Mouse (Mus musculus) MEL (cell line): ENCODE data around the gene Timm10b. TPM values are rescaled to one million over a fixed set of nuclear protein-coding genes. Genes with fewer than 3 reads are reported as not detected.

Source experiments
- DNase-seq: peaks from one replicate; pipeline ENCODE4 v3.0.0; 2011; ENCODE audit warnings: low read depth, low spot score
- H3K27ac ChIP-seq: 2 replicates; pipeline ENCODE4 v1.5.1; 2012; ENCODE audit warnings: low read depth, mild to moderate bottlenecking, control low read depth, low read length, moderate library complexity; ENCODE audit not compliant: control insufficient read depth
- H3K27me3 ChIP-seq, 2 experiments: fragments of 150-350 bp in 1 of 2; sonication (generic) in 1 of 2; 2 replicates each; pipeline ENCODE4 v1.6.1; 2012; ENCODE audit warnings: low read length in 2 of 2, mild to moderate bottlenecking in 2 of 2, improper control_type of control experiment in 1 of 2, moderate library complexity in 1 of 2; ENCODE audit not compliant: insufficient read depth in 2 of 2, control insufficient read depth in 1 of 2
- H3K36me3 ChIP-seq, 2 experiments: 2 replicates each; pipeline ENCODE4 v1.6.1; 2012 to 2014; ENCODE audit warnings: low read length in 2 of 2, improper control_type of control experiment in 1 of 2, inconsistent platforms in 1 of 2, mild to moderate bottlenecking in 1 of 2; ENCODE audit not compliant: insufficient read depth in 2 of 2, control insufficient read depth in 1 of 2
- H3K4me1 ChIP-seq, 2 experiments: fragments of 150-350 bp in 1 of 2; sonication (generic) in 1 of 2; 2 replicates each; pipeline ENCODE4 v1.6.1; 2012; ENCODE audit warnings: low read length in 2 of 2, improper control_type of control experiment in 1 of 2, mild to moderate bottlenecking in 1 of 2; ENCODE audit not compliant: insufficient read depth in 2 of 2, control insufficient read depth in 1 of 2
- H3K4me3 ChIP-seq, 2 experiments: fragments of 150-350 bp in 1 of 2; sonication (generic) in 1 of 2; 2 replicates each; pipeline ENCODE4 v1.5.1; 2012; ENCODE audit warnings: low read depth in 2 of 2, low read length in 2 of 2, mild to moderate bottlenecking in 2 of 2, moderate library complexity in 2 of 2, control low read depth in 1 of 2, improper control_type of control experiment in 1 of 2; ENCODE audit not compliant: control insufficient read depth in 1 of 2, insufficient read depth in 1 of 2
- H3K79me2 ChIP-seq: 2 replicates; pipeline ENCODE4 v1.6.1; 2012; ENCODE audit warnings: mild to moderate bottlenecking, low read length, moderate library complexity; ENCODE audit not compliant: control insufficient read depth, poor library complexity, insufficient read depth
- H3K9ac ChIP-seq: 2 replicates; pipeline ENCODE4 v1.6.1; 2012; ENCODE audit warnings: low read depth, mild to moderate bottlenecking, control low read depth, low read length, moderate library complexity; ENCODE audit not compliant: control insufficient read depth, poor library complexity, severe bottlenecking
- H3K9me3 ChIP-seq: fragments of 150-350 bp; sonication (generic); replicated peaks from 2 replicates; pipeline ENCODE4 v1.6.1; 2012; ENCODE audit warnings: mild to moderate bottlenecking, low read length, improper control_type of control experiment, moderate library complexity; ENCODE audit not compliant: insufficient read depth
- CHD2 ChIP-seq: IDR thresholded peaks from 2 replicates; pipeline ENCODE4 v1.6.1; 2011; ENCODE audit warnings: low read length, improper control_type of control experiment
- E2F4 ChIP-seq: IDR thresholded peaks from 2 replicates; pipeline ENCODE4 v1.6.1; 2011; ENCODE audit warnings: low read depth, low read length, improper control_type of control experiment, borderline replicate concordance
- ELF1 ChIP-seq: IDR thresholded peaks from 2 replicates; pipeline ENCODE4 v1.6.1; 2014; ENCODE audit warnings: low read depth, mild to moderate bottlenecking, inconsistent platforms, low read length, improper control_type of control experiment, moderate library complexity
- EP300 ChIP-seq, 2 experiments: IDR thresholded peaks; 2 replicates each; pipeline ENCODE4 v1.6.1; 2011; ENCODE audit warnings: improper control_type of control experiment in 2 of 2, low read length in 2 of 2, low read depth in 1 of 2, mild to moderate bottlenecking in 1 of 2
- ETS1 ChIP-seq: IDR thresholded peaks from 2 replicates; pipeline ENCODE4 v1.6.1; 2012; ENCODE audit warnings: low read depth, mild to moderate bottlenecking, inconsistent platforms, low read length, improper control_type of control experiment, moderate library complexity
- GATA1 ChIP-seq: IDR thresholded peaks from 2 replicates; pipeline ENCODE4 v1.6.1; 2011; ENCODE audit warnings: low read depth, low read length, improper control_type of control experiment
- HCFC1 ChIP-seq: IDR thresholded peaks from 2 replicates; pipeline ENCODE4 v1.6.1; 2012; ENCODE audit warnings: low read depth, mild to moderate bottlenecking, inconsistent platforms, low read length, improper control_type of control experiment, moderate library complexity
- JUND ChIP-seq: IDR thresholded peaks from 2 replicates; pipeline ENCODE4 v1.6.1; 2011; ENCODE audit warnings: low read depth, mild to moderate bottlenecking, improper control_type of control experiment, low read length
- MAFK ChIP-seq: IDR thresholded peaks from 2 replicates; pipeline ENCODE4 v1.6.1; 2011; ENCODE audit warnings: low read depth, mild to moderate bottlenecking, low read length, improper control_type of control experiment, borderline replicate concordance
- MAZ ChIP-seq: IDR thresholded peaks from 2 replicates; pipeline ENCODE4 v1.6.1; 2012; ENCODE audit warnings: low read depth, mild to moderate bottlenecking, inconsistent platforms, low read length, improper control_type of control experiment
- MXI1 ChIP-seq: IDR thresholded peaks from 2 replicates; pipeline ENCODE4 v1.6.1; 2011; ENCODE audit warnings: mild to moderate bottlenecking, low read depth, low read length, improper control_type of control experiment
- MYB ChIP-seq: IDR thresholded peaks from 2 replicates; pipeline ENCODE4 v1.6.1; 2011; ENCODE audit warnings: mild to moderate bottlenecking, low read depth, low read length, improper control_type of control experiment
- NELFE ChIP-seq: IDR thresholded peaks from 2 replicates; pipeline ENCODE4 v1.6.1; 2011; ENCODE audit warnings: low read depth, low read length, improper control_type of control experiment
- NRF1 ChIP-seq: IDR thresholded peaks from 2 replicates; pipeline ENCODE4 v1.6.1; 2014; ENCODE audit warnings: low read depth, mild to moderate bottlenecking, inconsistent platforms, low read length, improper control_type of control experiment, moderate library complexity; ENCODE audit not compliant: poor library complexity, insufficient read depth, severe bottlenecking
- POLR2A ChIP-seq, 2 experiments: IDR thresholded peaks; 2 replicates each; pipeline ENCODE4 v1.6.1; 2011 to 2012; ENCODE audit warnings: low read length in 2 of 2, mild to moderate bottlenecking in 2 of 2, control low read depth in 1 of 2, improper control_type of control experiment in 1 of 2, low read depth in 1 of 2, moderate library complexity in 1 of 2; ENCODE audit not compliant: control insufficient read depth in 1 of 2, insufficient read depth in 1 of 2, poor library complexity in 1 of 2
- POLR2AphosphoS2 ChIP-seq: IDR thresholded peaks from 2 replicates; pipeline ENCODE4 v1.6.1; 2011; ENCODE audit warnings: low read length, improper control_type of control experiment
- POLR2AphosphoS5 ChIP-seq: IDR thresholded peaks from 2 replicates; pipeline ENCODE4 v1.6.1; 2012; ENCODE audit warnings: low read depth, borderline replicate concordance, mild to moderate bottlenecking, inconsistent platforms, low read length, moderate library complexity, mixed read lengths
- RAD21 ChIP-seq: IDR thresholded peaks from 2 replicates; pipeline ENCODE4 v1.6.1; 2011; ENCODE audit warnings: mild to moderate bottlenecking, low read depth, low read length, improper control_type of control experiment
- RCOR1 ChIP-seq: IDR thresholded peaks from 2 replicates; pipeline ENCODE4 v1.6.1; 2012; ENCODE audit warnings: low read depth, mild to moderate bottlenecking, inconsistent platforms, low read length, improper control_type of control experiment
- TAL1 ChIP-seq: IDR thresholded peaks from 2 replicates; pipeline ENCODE4 v1.6.1; 2012; ENCODE audit warnings: mild to moderate bottlenecking, inconsistent platforms, low read length, moderate library complexity, mixed read lengths
- UBTF ChIP-seq: IDR thresholded peaks from 2 replicates; pipeline ENCODE4 v1.6.1; 2012; ENCODE audit warnings: low read depth, mild to moderate bottlenecking, inconsistent platforms, low read length, improper control_type of control experiment, moderate library complexity, borderline replicate concordance; ENCODE audit not compliant: insufficient read depth
- USF1 ChIP-seq: IDR thresholded peaks from 2 replicates; pipeline ENCODE4 v1.6.1; 2014; ENCODE audit warnings: low read depth, mild to moderate bottlenecking, inconsistent platforms, low read length, improper control_type of control experiment, moderate library complexity
- ZNF384 ChIP-seq: IDR thresholded peaks from 2 replicates; pipeline ENCODE4 v1.6.1; 2012; ENCODE audit warnings: low read depth, mild to moderate bottlenecking, inconsistent platforms, low read length, improper control_type of control experiment
- polyA plus RNA-seq, 2 experiments: library from polyadenylated mRNA; stranded (reverse) in 1 of 2; unstranded in 1 of 2; fragments of >175 nt in 1 of 2; fragments of >200 nt in 1 of 2; gene quantifications; 2 replicates each; pipeline versions ENCODE4 v1.2.1 to v1.2.4; 2012; ENCODE audit warnings: low replicate concordance in 2 of 2, low read depth in 1 of 2; ENCODE audit not compliant: insufficient read length in 2 of 2, insufficient read depth in 1 of 2, missing spikeins in 1 of 2
- total RNA-seq: library from RNA; depleted of rRNA; stranded (reverse); fragments of 300-350 nt; gene quantifications from 2 replicates; pipeline ENCODE4 v1.2.3, GENCODE M21; 2012

Gene Timm10b
- total and polyA plus RNA-seq, 3 experiments: 103 to 135 TPM; not detected in 1

GRCm38 (mm10) chr7:105634272-105634920 lies 5.5 kb upstream of the Timm10b start:
- Histone ChIP-seq H3K27me3 (no peaks in the 10 kb centered on the region), H3K36me3 (peaks cover 0 to 11% of the 10 kb centered on the region in 2 experiments; a peak in 2 of 4 replicates), H3K4me1 (peaks cover 3 to 14% of the 10 kb centered on the region in 2 experiments), H3K9me3 (no peaks in the 10 kb centered on the region), H3K9ac (peak overlapping the region; percentile 83)
- TF ChIP-seq ETS1 (no peak), CHD2 (no peak), HCFC1 (peak; percentile 43; the same call in 1 of the 2 replicates), TAL1 (no peak), ZNF384 (no peak), GATA1 (peak; percentile 29; the same call in 1 of the 2 replicates), UBTF (no peak), ELF1 (no peak), EP300 (IDR thresholded peaks at IDR 0.05; ENCODE audit: low read depth in 1 of 2, low read length in 2 of 2) (peak in 1 of 2 experiments; percentile 36; a peak in 1 of 4 replicates), RAD21 (no peak), MAFK (no peak), USF1 (no peak), MXI1 (no peak; the same call in 1 of the 2 replicates), POLR2A (IDR thresholded peaks at IDR 0.05; ENCODE audit: control insufficient read depth in 1 of 2, insufficient read depth in 1 of 2, low read depth in 1 of 2, low read length in 2 of 2, poor library complexity in 1 of 2) (no peak; a peak in 1 of 4 replicates), POLR2AphosphoS2 (no peak), JUND (no peak), E2F4 (no peak), MYB (no peak), MAZ (no peak)
- TF ChIP-seq, all 39 proteins: peak for 3
- peak overlapping the region; percentile 60 for H3K27ac ChIP-seq
- peak; percentile 71 for DNase-seq
- H3K79me2 ChIP-seq: peaks cover 5% of the 10 kb centered on the region
- peak overlapping the region; percentile 86 to 96 for H3K4me3 ChIP-seq

GRCm38 (mm10) chr7:105635726-105636125 lies 4.1 kb upstream of the Timm10b start:
- Histone ChIP-seq H3K4me1 (peaks cover 3 to 20% of the 10 kb centered on the region in 2 experiments), H3K9ac (no peak overlapping the region), H3K36me3 (peaks cover 0 to 14% of the 10 kb centered on the region in 2 experiments; a peak in 2 of 4 replicates), H3K4me3 (no peak overlapping the region), H3K79me2 (peaks cover 15% of the 10 kb centered on the region), H3K9me3 (no peaks in the 10 kb centered on the region), H3K27ac (no peak overlapping the region), H3K27me3 (no peaks in the 10 kb centered on the region)
- DNase-seq: no peak
- TF ChIP-seq NRF1 (no peak), NELFE (no peak), USF1 (no peak), ELF1 (no peak), UBTF (no peak), POLR2AphosphoS5 (no peak), ZNF384 (no peak), MXI1 (no peak), RCOR1 (no peak)
- TF ChIP-seq, all 39 proteins: peak for 0
